Mouse (Mus musculus): ENCODE measurements around the gene Fkbp5. TPM values are rescaled to one million over a fixed set of nuclear protein-coding genes. Genes with fewer than 3 reads are reported as not detected.

Gene Fkbp5
- polyA plus RNA-seq, 1 experiment from 2014 or later = 16.2 TPM

DNA sequence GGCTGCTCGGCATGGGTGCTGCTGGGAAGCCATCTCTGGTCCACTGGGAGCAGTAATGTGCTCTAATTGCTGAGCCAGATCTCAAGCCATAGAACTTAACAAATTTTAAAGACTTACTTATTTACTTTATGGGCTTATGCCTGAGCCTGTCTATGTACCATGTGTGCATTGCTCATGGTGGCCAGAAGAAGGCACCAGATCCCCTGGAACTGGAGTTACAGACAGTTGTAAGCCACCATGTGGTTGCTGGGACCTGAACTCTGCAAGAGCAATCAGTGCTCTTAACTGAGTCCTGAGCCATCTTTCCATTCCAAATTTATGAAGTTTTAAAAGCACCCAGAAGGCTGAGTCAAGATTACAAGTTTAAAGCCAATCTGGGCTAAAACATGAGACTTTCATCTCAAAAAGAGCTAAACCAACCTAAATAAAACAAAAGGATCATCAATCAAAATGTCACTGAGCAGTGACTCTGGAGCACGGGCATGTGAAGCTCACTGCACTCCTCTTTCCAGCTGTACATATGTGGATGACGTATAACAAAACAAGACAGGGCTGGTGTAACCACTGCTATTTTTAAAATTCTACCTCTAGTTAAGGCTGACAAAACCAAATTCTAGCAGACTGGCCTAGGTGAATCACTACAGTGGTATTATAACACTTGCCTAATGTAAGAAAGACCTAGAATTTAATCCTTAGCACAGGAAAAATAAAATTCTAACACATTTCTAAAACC lies 41.6 kb downstream of the Fkbp5 start:
- Histone ChIP-seq H3K9ac (ENCODE audit: low read depth, low read length) (no peak overlapping the region), H3K27ac (no peak overlapping the region), H3K4me2 (ENCODE audit: low read length) (no peak overlapping the region), H3K9me3 (replicated peaks; ENCODE audit: low read length) (no peaks in the 10 kb centered on the region), H3K4me3 (replicated peaks; ENCODE audit: low read depth, low read length) (no peak overlapping the region), H3K4me1 (replicated peaks; ENCODE audit: insufficient read depth, low read length) (peaks cover 9% of the 10 kb centered on the region), H3K27me3 (ENCODE audit: insufficient read depth, low read length) (no peaks in the 10 kb centered on the region), H3K36me3 (ENCODE audit: insufficient read depth, low read length) (no peaks in the 10 kb centered on the region)
- TF ChIP-seq CTCF (IDR thresholded peaks at IDR 0.05; ENCODE audit: low read depth) = peak; percentile 50; the same call in 1 of the 2 replicates
- WGBS = 62% methylated on average over 3 of the region's 3 CpGs
- DNase-seq (ENCODE audit: low spot score) (no peak), ATAC-seq (replicated peaks; ENCODE audit: low FRiP score, low read depth) (no peak)

DNA sequence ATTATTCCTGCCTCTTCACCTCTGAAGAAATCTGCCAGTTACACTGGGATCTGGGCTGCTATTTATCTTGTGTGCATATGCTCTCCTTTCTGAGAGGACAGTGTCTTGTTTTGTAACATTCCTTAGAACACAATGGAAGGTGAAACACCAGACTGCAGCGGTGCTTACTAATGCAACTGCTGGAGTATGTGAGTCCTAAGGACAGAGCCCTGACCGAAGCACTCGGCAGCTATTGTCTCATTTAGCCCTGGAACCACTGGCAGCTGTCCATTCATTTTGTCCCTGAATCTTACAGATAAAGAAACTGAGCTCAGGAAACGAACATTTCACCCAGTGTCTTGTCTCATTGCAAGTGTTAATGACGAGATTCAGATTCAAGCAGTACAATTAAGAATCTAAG lies 44.6 kb downstream of the Fkbp5 start:
- H3K9ac ChIP-seq (ENCODE audit: low read depth, low read length) = no peak overlapping the region
- DNase-seq (ENCODE audit: low spot score) (no peak), ATAC-seq (replicated peaks; ENCODE audit: low FRiP score, low read depth) (no peak)
- no peak overlapping the region for H3K4me3 ChIP-seq (replicated peaks; ENCODE audit: low read depth, low read length)
- peaks cover 14% of the 10 kb centered on the region for H3K4me1 ChIP-seq (replicated peaks; ENCODE audit: insufficient read depth, low read length)
- H3K27me3 ChIP-seq (ENCODE audit: insufficient read depth, low read length) = no peaks in the 10 kb centered on the region
- no peak for TF ChIP-seq CTCF (IDR thresholded peaks at IDR 0.05; ENCODE audit: low read depth)
- no peak overlapping the region for H3K27ac ChIP-seq
- no peaks in the 10 kb centered on the region for H3K9me3 ChIP-seq (replicated peaks; ENCODE audit: low read length)
- no peaks in the 10 kb centered on the region for H3K36me3 ChIP-seq (ENCODE audit: insufficient read depth, low read length)
- 74% methylated on average over 5 of the region's 5 CpGs for WGBS
- no peak overlapping the region for H3K4me2 ChIP-seq (ENCODE audit: low read length)

DNA sequence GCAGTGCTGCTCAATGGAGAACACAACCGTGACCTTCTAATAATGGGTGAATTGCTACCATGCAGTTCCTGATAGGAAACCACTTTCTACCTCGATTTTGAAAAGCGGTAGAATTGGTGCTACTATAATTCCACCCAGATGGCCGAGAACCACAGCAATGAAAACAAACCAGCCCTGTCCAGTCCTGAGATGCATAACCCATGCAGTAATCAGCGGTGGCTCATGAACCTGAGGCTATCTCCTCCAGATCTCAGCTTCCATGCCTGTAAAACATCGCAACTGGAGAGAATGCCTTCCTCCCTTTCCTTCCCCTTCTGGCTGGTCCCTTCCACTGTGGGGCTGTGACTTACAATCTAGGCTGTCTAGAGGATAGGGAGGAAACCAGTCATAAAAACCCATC lies 46.5 kb downstream of the Fkbp5 start:
- Histone ChIP-seq H3K36me3 (ENCODE audit: insufficient read depth, low read length) (no peaks in the 10 kb centered on the region), H3K4me3 (replicated peaks; ENCODE audit: low read depth, low read length) (no peak overlapping the region), H3K4me1 (replicated peaks; ENCODE audit: insufficient read depth, low read length) (peaks cover 14% of the 10 kb centered on the region), H3K27ac (no peak overlapping the region), H3K9me3 (replicated peaks; ENCODE audit: low read length) (no peaks in the 10 kb centered on the region), H3K9ac (ENCODE audit: low read depth, low read length) (no peak overlapping the region), H3K4me2 (ENCODE audit: low read length) (no peak overlapping the region), H3K27me3 (ENCODE audit: insufficient read depth, low read length) (no peaks in the 10 kb centered on the region)
- peak; percentile 73 for DNase-seq (ENCODE audit: low spot score)
- 35% methylated on average over 6 of the region's 6 CpGs for whole genome bisulfite sequencing
- no peak for TF ChIP-seq CTCF (IDR thresholded peaks at IDR 0.05; ENCODE audit: low read depth)
- no peak for ATAC-seq (replicated peaks; ENCODE audit: low FRiP score, low read depth)

DNA sequence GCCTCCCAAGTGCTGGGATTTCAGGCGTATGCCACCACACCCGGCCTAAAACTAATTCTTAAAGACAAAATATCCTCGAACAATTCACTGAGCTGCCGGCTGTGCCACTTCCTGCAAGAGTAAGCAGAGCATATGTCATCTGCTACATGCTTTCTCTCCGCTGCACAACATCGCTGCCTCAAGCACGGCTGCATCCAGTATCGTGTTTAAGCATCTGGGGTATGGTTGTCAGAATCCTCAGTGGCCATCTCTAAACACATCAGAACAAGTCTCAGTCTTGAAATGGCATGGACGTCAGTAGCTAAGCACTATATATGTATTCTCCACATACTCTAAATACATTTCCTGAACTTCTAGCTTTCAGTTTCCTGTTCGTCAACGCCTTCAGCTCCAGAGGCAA lies 49.6 kb downstream of the Fkbp5 start:
- ATAC-seq (replicated peaks; ENCODE audit: low FRiP score, low read depth) = no peak; the same call in 1 of the 2 replicates
- H3K4me3 ChIP-seq (replicated peaks; ENCODE audit: low read depth, low read length) = 0 out of 2 replicates have a peak overlapping the region, but pooled peaks have one; percentile 7

DNA sequence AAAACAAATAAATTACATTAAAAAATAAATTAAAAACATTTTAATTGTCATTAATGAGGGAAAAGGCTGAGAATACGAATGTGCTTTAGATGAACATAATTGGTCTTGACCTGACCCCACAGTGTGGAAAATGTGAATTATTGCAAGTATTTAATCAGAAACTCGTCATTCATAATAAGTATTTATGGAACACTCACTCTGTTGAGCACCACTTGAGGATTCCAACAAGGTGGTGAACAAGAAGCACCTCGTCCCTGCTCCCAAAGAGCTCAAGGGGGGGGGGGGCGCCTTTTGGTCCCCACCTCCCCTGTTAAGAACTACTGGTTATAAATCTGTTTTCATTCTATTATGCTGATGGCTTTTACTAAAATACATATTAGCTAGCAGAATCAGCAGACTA lies 51.4 kb downstream of the Fkbp5 start:
- ATAC-seq (replicated peaks; ENCODE audit: low FRiP score, low read depth) = no peak
- WGBS = 87% methylated on average over 4 of the region's 4 CpGs
- no peaks in the 10 kb centered on the region for H3K36me3 ChIP-seq (ENCODE audit: insufficient read depth, low read length)
- no peaks in the 10 kb centered on the region for H3K9me3 ChIP-seq (replicated peaks; ENCODE audit: low read length)
- H3K4me1 ChIP-seq (replicated peaks; ENCODE audit: insufficient read depth, low read length) = peaks cover 13% of the 10 kb centered on the region; the same call in 1 of the 2 replicates
- no peak overlapping the region for H3K4me3 ChIP-seq (replicated peaks; ENCODE audit: low read depth, low read length)
- DNase-seq (ENCODE audit: low spot score) = no peak
- H3K27me3 ChIP-seq (ENCODE audit: insufficient read depth, low read length) = no peaks in the 10 kb centered on the region
- H3K27ac ChIP-seq = no peak overlapping the region
- H3K4me2 ChIP-seq (ENCODE audit: low read length) = no peak overlapping the region
- no peak overlapping the region for H3K9ac ChIP-seq (ENCODE audit: low read depth, low read length)
- no peak for TF ChIP-seq CTCF (IDR thresholded peaks at IDR 0.05; ENCODE audit: low read depth)

More for the DNA sequence above, 49.6 kb downstream of the Fkbp5 start:
- no peaks in the 10 kb centered on the region for H3K36me3 ChIP-seq (ENCODE audit: insufficient read depth, low read length)
- peak overlapping the region; percentile 78 for H3K27ac ChIP-seq
- no peaks in the 10 kb centered on the region for H3K9me3 ChIP-seq (replicated peaks; ENCODE audit: low read length)
- H3K9ac ChIP-seq (ENCODE audit: low read depth, low read length) = no peak overlapping the region
- no peak for DNase-seq (ENCODE audit: low spot score)
- no peaks in the 10 kb centered on the region for H3K27me3 ChIP-seq (ENCODE audit: insufficient read depth, low read length)
- WGBS = 35% methylated on average over 11 of the region's 11 CpGs
- H3K4me1 ChIP-seq (replicated peaks; ENCODE audit: insufficient read depth, low read length) = peaks cover 20% of the 10 kb centered on the region
- H3K4me2 ChIP-seq (ENCODE audit: low read length) = peak overlapping the region; percentile 43
- no peak for TF ChIP-seq CTCF (IDR thresholded peaks at IDR 0.05; ENCODE audit: low read depth)

DNA sequence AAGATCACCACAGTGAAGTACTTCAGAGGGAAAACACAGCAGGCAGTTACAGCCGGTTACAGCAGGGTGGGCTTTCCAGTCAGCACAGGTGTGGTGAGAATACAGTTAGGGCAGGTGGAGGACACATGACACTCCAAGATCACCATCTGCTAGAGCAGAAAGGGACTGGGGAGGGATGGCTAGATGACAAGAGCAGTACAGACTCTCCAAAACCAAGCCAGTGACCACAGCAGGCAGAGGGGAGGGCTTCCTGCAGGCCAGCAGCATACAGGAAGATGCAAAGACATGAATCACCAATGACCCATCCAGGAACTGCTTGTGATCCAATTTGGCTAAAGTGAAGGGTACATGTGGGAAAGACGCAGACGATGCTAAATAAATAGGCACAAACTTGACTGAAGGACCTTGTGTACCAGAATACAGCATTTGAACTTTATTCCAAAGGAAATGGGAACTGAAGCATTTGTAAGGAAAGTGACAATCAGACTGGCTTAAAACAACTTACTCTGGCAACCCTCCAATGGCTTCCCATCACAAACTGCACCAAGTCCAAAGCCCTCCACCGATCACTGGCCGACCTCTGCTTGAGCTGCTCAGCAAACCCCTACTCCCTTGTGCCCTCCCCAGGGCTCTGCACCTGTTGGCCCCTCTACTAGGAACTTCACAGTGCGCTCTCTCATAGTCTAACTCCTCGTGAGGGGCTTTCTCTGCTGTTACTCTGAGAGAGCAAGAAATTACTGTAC lies 53.5 kb downstream of the Fkbp5 start:
- Histone ChIP-seq H3K9me3 (replicated peaks; ENCODE audit: low read length) (no peaks in the 10 kb centered on the region), H3K4me3 (replicated peaks; ENCODE audit: low read depth, low read length) (no peak overlapping the region), H3K9ac (ENCODE audit: low read depth, low read length) (no peak overlapping the region), H3K36me3 (ENCODE audit: insufficient read depth, low read length) (no peaks in the 10 kb centered on the region), H3K4me1 (replicated peaks; ENCODE audit: insufficient read depth, low read length) (0 out of 2 replicates have a peak, but pooled peaks cover 9% of the 10 kb centered on the region), H3K4me2 (ENCODE audit: low read length) (no peak overlapping the region), H3K27me3 (ENCODE audit: insufficient read depth, low read length) (no peaks in the 10 kb centered on the region), H3K27ac (peak overlapping the region; percentile 25; the same call in 1 of the 2 replicates)
- WGBS = 60% methylated on average over 7 of the region's 7 CpGs
- DNase-seq (ENCODE audit: low spot score) = peak; percentile 57
- ATAC-seq (replicated peaks; ENCODE audit: low FRiP score, low read depth) = no peak
- no peak for TF ChIP-seq CTCF (IDR thresholded peaks at IDR 0.05; ENCODE audit: low read depth)

All from kidney, postnatal 0 days (tissue).